Mouse (Mus musculus) liver, adult 2 months (tissue): ENCODE results near the gene Cdc25b.

ENCODE experiments used
- CTCF ChIP-seq: fragments of 200-500 bp; IDR thresholded peaks from 2 replicates; pipeline ENCODE4 v1.5.1; 2011; ENCODE audit warnings: low read depth, low read length, control low read depth
- POLR2A ChIP-seq: fragments of 200-500 bp; IDR thresholded peaks from 2 replicates; pipeline ENCODE4 v1.6.1; 2011; ENCODE audit warnings: low read length, control low read depth; ENCODE audit not compliant: insufficient read depth; ENCODE audit errors: extremely low read depth

DNA sequence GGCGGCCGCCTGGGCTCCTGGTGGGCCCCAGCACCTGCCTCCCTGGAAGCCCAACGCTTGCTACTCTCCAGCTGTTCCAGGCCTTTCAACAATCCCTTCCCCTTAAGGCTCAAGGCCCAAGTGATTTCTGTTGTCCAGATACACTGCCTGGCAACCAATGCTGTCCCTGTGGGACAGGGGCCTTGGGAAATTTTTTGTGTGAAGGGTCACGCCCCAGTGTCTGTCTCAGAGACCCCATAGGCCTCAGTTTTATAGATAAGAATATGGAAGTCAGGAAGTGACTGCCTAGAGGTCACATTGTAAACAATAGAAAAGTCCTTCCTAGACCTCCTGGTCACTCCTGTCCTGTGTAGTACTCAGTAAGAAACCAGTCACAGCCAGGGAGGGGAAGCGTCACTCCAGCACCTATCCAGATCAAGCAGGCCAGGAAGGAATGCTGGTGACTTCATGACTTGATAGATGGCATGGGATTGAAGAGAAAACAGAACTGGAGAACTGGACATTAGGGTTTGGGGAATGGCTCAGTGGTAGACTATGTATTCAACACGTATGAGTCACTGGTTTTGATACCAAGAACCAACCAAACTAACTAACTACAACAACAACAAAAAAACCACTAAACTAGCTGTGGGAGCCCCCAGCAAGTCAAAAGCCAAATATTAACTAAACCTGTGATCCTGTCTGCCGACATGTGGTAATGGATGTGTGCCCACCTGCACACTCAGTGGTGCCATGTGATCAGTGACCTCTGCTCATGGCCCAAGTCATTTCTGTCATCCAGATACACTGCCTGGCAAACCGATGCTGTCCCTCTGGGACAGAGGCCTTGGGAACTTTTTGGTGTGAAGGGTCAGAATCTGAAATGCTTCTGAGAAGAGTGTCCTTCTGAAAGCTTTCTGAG is 38.1 kb upstream of the Cdc25b start:
- TF ChIP-seq POLR2A (no peak), CTCF (no peak)
